Mouse (Mus musculus): ENCODE measurements around the gene Acaca. TPM values are rescaled to one million over a fixed set of nuclear protein-coding genes. Genes with fewer than 3 reads are reported as not detected.

The Acaca gene
- polyA plus RNA-seq, 1 experiment from 2014 or later, result 26.4 TPM

Other genes starting within 250 kb of the Acaca start
- gene Ddx52, start 187.6 kb upstream of the Acaca start, polyA plus RNA-seq (2016; fragmentation: Nextera tagmentation; extraction: Ambion mirVana), result 39.8 and 42.2 TPM in 2 replicates
- 11.8 and 13.2 TPM in 2 replicates for gene Synrg, start 165.2 kb upstream of the Acaca start, polyA plus RNA-seq (2016; fragmentation: Nextera tagmentation; extraction: Ambion mirVana)
- gene Dusp14, start 60.4 kb upstream of the Acaca start, polyA plus RNA-seq (2016; fragmentation: Nextera tagmentation; extraction: Ambion mirVana), result 13.5 and 16.0 TPM in 2 replicates
- 42.8 and 43.2 TPM in 2 replicates for gene Tada2a, start 72 bp upstream of the Acaca start, polyA plus RNA-seq (2016; fragmentation: Nextera tagmentation; extraction: Ambion mirVana)
- gene Gm11437, start 37.8 kb downstream of the Acaca start, polyA plus RNA-seq (2016; fragmentation: Nextera tagmentation; extraction: Ambion mirVana), result not detected in 2 replicates

All from embryonic facial prominence, embryonic 12.5 days (tissue).